Mouse (Mus musculus): ENCODE data around the gene Tmem94. TPM values are rescaled to one million over a fixed set of nuclear protein-coding genes. Genes with fewer than 3 reads are reported as not detected.

Tmem94 gene
- polyA plus RNA-seq, 1 experiment from 2014 or later, result 28.9 TPM

GRCm38 (mm10) chr11:115738275-115738885 is 26.9 kb upstream of the Tmem94 start:
- Histone ChIP-seq H3K36me3 (ENCODE audit: control insufficient read depth, insufficient read depth, low read length) (no peaks in the 10 kb centered on the region), H3K27me3 (ENCODE audit: control insufficient read depth, insufficient read depth, low read length) (no peaks in the 10 kb centered on the region), H3K4me2 (ENCODE audit: low read depth, low read length, severe bottlenecking) (no peak overlapping the region), H3K9ac (ENCODE audit: low read length) (no peak overlapping the region), H3K9me3 (ENCODE audit: control insufficient read depth, low read length) (no peaks in the 10 kb centered on the region), H3K27ac (ENCODE audit: low read depth, low read length) (peak overlapping the region; percentile 25; the same call in 1 of the 2 replicates), H3K4me1 (replicated peaks; ENCODE audit: control insufficient read depth, insufficient read depth, low read length) (peaks cover 6% of the 10 kb centered on the region; the same call in 1 of the 2 replicates), H3K4me3 (ENCODE audit: low read depth, low read length) (no peak overlapping the region)
- peak; percentile 43 for DNase-seq (ENCODE audit: low spot score)
- WGBS, result 72% methylated on average over 13 of the region's 13 CpGs
- ATAC-seq (replicated peaks; ENCODE audit: low FRiP score), result no peak

GRCm38 (mm10) chr11:115741070-115741469 is 24.2 kb upstream of the Tmem94 start:
- Histone ChIP-seq H3K36me3 (ENCODE audit: control insufficient read depth, insufficient read depth, low read length) (no peaks in the 10 kb centered on the region), H3K27me3 (ENCODE audit: control insufficient read depth, insufficient read depth, low read length) (no peaks in the 10 kb centered on the region), H3K9ac (ENCODE audit: low read length) (no peak overlapping the region), H3K4me2 (ENCODE audit: low read depth, low read length, severe bottlenecking) (no peak overlapping the region), H3K4me1 (replicated peaks; ENCODE audit: control insufficient read depth, insufficient read depth, low read length) (peaks cover 6% of the 10 kb centered on the region; the same call in 1 of the 2 replicates), H3K27ac (ENCODE audit: low read depth, low read length) (no peak overlapping the region), H3K9me3 (ENCODE audit: control insufficient read depth, low read length) (no peaks in the 10 kb centered on the region), H3K4me3 (ENCODE audit: low read depth, low read length) (no peak overlapping the region)
- peak; percentile 5 for DNase-seq (ENCODE audit: low spot score)
- no peak for ATAC-seq (replicated peaks; ENCODE audit: low FRiP score)
- 89% methylated on average over 11 of the region's 11 CpGs for WGBS

GRCm38 (mm10) chr11:115742926-115743325 is 22.3 kb upstream of the Tmem94 start:
- Histone ChIP-seq H3K27ac (ENCODE audit: low read depth, low read length) (no peak overlapping the region), H3K36me3 (ENCODE audit: control insufficient read depth, insufficient read depth, low read length) (no peaks in the 10 kb centered on the region), H3K9ac (ENCODE audit: low read length) (no peak overlapping the region), H3K9me3 (ENCODE audit: control insufficient read depth, low read length) (no peaks in the 10 kb centered on the region), H3K27me3 (ENCODE audit: control insufficient read depth, insufficient read depth, low read length) (no peaks in the 10 kb centered on the region), H3K4me3 (ENCODE audit: low read depth, low read length) (no peak overlapping the region), H3K4me2 (ENCODE audit: low read depth, low read length, severe bottlenecking) (no peak overlapping the region), H3K4me1 (replicated peaks; ENCODE audit: control insufficient read depth, insufficient read depth, low read length) (peaks cover 5% of the 10 kb centered on the region; the same call in 1 of the 2 replicates)
- WGBS, result 88% methylated on average over 9 of the region's 9 CpGs
- ATAC-seq (replicated peaks; ENCODE audit: low FRiP score) (no peak), DNase-seq (ENCODE audit: low spot score) (peak; percentile 4)

- no peaks in the 10 kb centered on the region for H3K9me3 ChIP-seq (ENCODE audit: control insufficient read depth, low read length)
- no peak for DNase-seq (ENCODE audit: low spot score)
- H3K4me1 ChIP-seq (replicated peaks; ENCODE audit: control insufficient read depth, insufficient read depth, low read length), result peaks cover 2% of the 10 kb centered on the region; the same call in 1 of the 2 replicates
- H3K27me3 ChIP-seq (ENCODE audit: control insufficient read depth, insufficient read depth, low read length), result no peaks in the 10 kb centered on the region
- no peak for ATAC-seq (replicated peaks; ENCODE audit: low FRiP score)
- no peak overlapping the region for H3K4me2 ChIP-seq (ENCODE audit: low read depth, low read length, severe bottlenecking)
- WGBS, result 87% methylated on average over 5 of the region's 5 CpGs
- no peak overlapping the region for H3K9ac ChIP-seq (ENCODE audit: low read length)
- no peaks in the 10 kb centered on the region for H3K36me3 ChIP-seq (ENCODE audit: control insufficient read depth, insufficient read depth, low read length)
- H3K4me3 ChIP-seq (ENCODE audit: low read depth, low read length), result no peak overlapping the region
- no peak overlapping the region for H3K27ac ChIP-seq (ENCODE audit: low read depth, low read length)
Observed at GRCm38 (mm10) chr11:115744385-115744784, 20.8 kb upstream of the Tmem94 start.

- DNase-seq (ENCODE audit: low spot score) (peak; percentile 32), ATAC-seq (replicated peaks; ENCODE audit: low FRiP score) (no peak)
- no peaks in the 10 kb centered on the region for H3K27me3 ChIP-seq (ENCODE audit: control insufficient read depth, insufficient read depth, low read length)
- no peak overlapping the region for H3K4me3 ChIP-seq (ENCODE audit: low read depth, low read length)
- H3K9me3 ChIP-seq (ENCODE audit: control insufficient read depth, low read length), result no peaks in the 10 kb centered on the region
- no peak overlapping the region for H3K4me2 ChIP-seq (ENCODE audit: low read depth, low read length, severe bottlenecking)
- H3K9ac ChIP-seq (ENCODE audit: low read length), result no peak overlapping the region
- WGBS, result 72% methylated on average over 1 of the region's 1 CpGs
- peaks cover 2% of the 10 kb centered on the region; the same call in 1 of the 2 replicates for H3K4me1 ChIP-seq (replicated peaks; ENCODE audit: control insufficient read depth, insufficient read depth, low read length)
- H3K27ac ChIP-seq (ENCODE audit: low read depth, low read length), result no peak overlapping the region
- no peaks in the 10 kb centered on the region for H3K36me3 ChIP-seq (ENCODE audit: control insufficient read depth, insufficient read depth, low read length)
Observed at GRCm38 (mm10) chr11:115746109-115746508, 19.1 kb upstream of the Tmem94 start.

GRCm38 (mm10) chr11:115746762-115747161 is 18.5 kb upstream of the Tmem94 start:
- Histone ChIP-seq H3K27me3 (ENCODE audit: control insufficient read depth, insufficient read depth, low read length) (no peaks in the 10 kb centered on the region), H3K36me3 (ENCODE audit: control insufficient read depth, insufficient read depth, low read length) (no peaks in the 10 kb centered on the region), H3K9ac (ENCODE audit: low read length) (peak overlapping the region; percentile 4; the same call in 1 of the 2 replicates), H3K4me3 (ENCODE audit: low read depth, low read length) (no peak overlapping the region), H3K27ac (ENCODE audit: low read depth, low read length) (no peak overlapping the region), H3K9me3 (ENCODE audit: control insufficient read depth, low read length) (no peaks in the 10 kb centered on the region), H3K4me1 (replicated peaks; ENCODE audit: control insufficient read depth, insufficient read depth, low read length) (peaks cover 2% of the 10 kb centered on the region; the same call in 1 of the 2 replicates), H3K4me2 (ENCODE audit: low read depth, low read length, severe bottlenecking) (peak overlapping the region; percentile 36; the same call in 1 of the 2 replicates)
- WGBS, result 65% methylated on average over 8 of the region's 8 CpGs
- no peak for ATAC-seq (replicated peaks; ENCODE audit: low FRiP score)
- DNase-seq (ENCODE audit: low spot score), result peak; percentile 32

- H3K27ac ChIP-seq (ENCODE audit: low read depth, low read length), result no peak overlapping the region
- DNase-seq (ENCODE audit: low spot score) (peak; percentile 54), ATAC-seq (replicated peaks; ENCODE audit: low FRiP score) (no peak)
- H3K27me3 ChIP-seq (ENCODE audit: control insufficient read depth, insufficient read depth, low read length), result no peaks in the 10 kb centered on the region
- peak overlapping the region; percentile 3; the same call in 1 of the 2 replicates for H3K4me3 ChIP-seq (ENCODE audit: low read depth, low read length)
- H3K9me3 ChIP-seq (ENCODE audit: control insufficient read depth, low read length), result no peaks in the 10 kb centered on the region
- peak overlapping the region; percentile 4; the same call in 1 of the 2 replicates for H3K9ac ChIP-seq (ENCODE audit: low read length)
- WGBS, result 13% methylated on average over 12 of the region's 15 CpGs
- H3K4me2 ChIP-seq (ENCODE audit: low read depth, low read length, severe bottlenecking), result peak overlapping the region; percentile 36
- H3K4me1 ChIP-seq (replicated peaks; ENCODE audit: control insufficient read depth, insufficient read depth, low read length), result peaks cover 2% of the 10 kb centered on the region; the same call in 1 of the 2 replicates
- no peaks in the 10 kb centered on the region for H3K36me3 ChIP-seq (ENCODE audit: control insufficient read depth, insufficient read depth, low read length)
Observed at GRCm38 (mm10) chr11:115747351-115747750, 17.9 kb upstream of the Tmem94 start.

- H3K4me1 ChIP-seq (replicated peaks; ENCODE audit: control insufficient read depth, insufficient read depth, low read length), result peaks cover 2% of the 10 kb centered on the region; the same call in 1 of the 2 replicates
- H3K9ac ChIP-seq (ENCODE audit: low read length), result no peak overlapping the region
- ATAC-seq (replicated peaks; ENCODE audit: low FRiP score) (no peak), DNase-seq (ENCODE audit: low spot score) (peak; percentile 21)
- no peak overlapping the region for H3K4me2 ChIP-seq (ENCODE audit: low read depth, low read length, severe bottlenecking)
- no peak overlapping the region for H3K4me3 ChIP-seq (ENCODE audit: low read depth, low read length)
- H3K36me3 ChIP-seq (ENCODE audit: control insufficient read depth, insufficient read depth, low read length), result no peaks in the 10 kb centered on the region
- no peak overlapping the region for H3K27ac ChIP-seq (ENCODE audit: low read depth, low read length)
- no peaks in the 10 kb centered on the region for H3K27me3 ChIP-seq (ENCODE audit: control insufficient read depth, insufficient read depth, low read length)
- H3K9me3 ChIP-seq (ENCODE audit: control insufficient read depth, low read length), result no peaks in the 10 kb centered on the region
- WGBS, result 87% methylated on average over 5 of the region's 5 CpGs
Observed at GRCm38 (mm10) chr11:115749834-115750233, 15.4 kb upstream of the Tmem94 start.

GRCm38 (mm10) chr11:115751725-115752124 is 13.5 kb upstream of the Tmem94 start:
- H3K27me3 ChIP-seq (ENCODE audit: control insufficient read depth, insufficient read depth, low read length), result no peaks in the 10 kb centered on the region
- no peaks in the 10 kb centered on the region for H3K9me3 ChIP-seq (ENCODE audit: control insufficient read depth, low read length)
- 73% methylated on average over 2 of the region's 2 CpGs for WGBS
- DNase-seq (ENCODE audit: low spot score) (no peak), ATAC-seq (replicated peaks; ENCODE audit: low FRiP score) (no peak)
- no peak overlapping the region for H3K4me3 ChIP-seq (ENCODE audit: low read depth, low read length)
- no peak overlapping the region for H3K9ac ChIP-seq (ENCODE audit: low read length)
- no peaks in the 10 kb centered on the region for H3K36me3 ChIP-seq (ENCODE audit: control insufficient read depth, insufficient read depth, low read length)
- H3K4me2 ChIP-seq (ENCODE audit: low read depth, low read length, severe bottlenecking), result no peak overlapping the region
- H3K4me1 ChIP-seq (replicated peaks; ENCODE audit: control insufficient read depth, insufficient read depth, low read length), result peaks cover 2% of the 10 kb centered on the region; the same call in 1 of the 2 replicates
- no peak overlapping the region for H3K27ac ChIP-seq (ENCODE audit: low read depth, low read length)
